Mouse (Mus musculus) intestine, postnatal 0 days (tissue): ENCODE results near the gene Gm38392. TPM values are rescaled to one million over a fixed set of nuclear protein-coding genes. Genes with fewer than 3 reads are reported as not detected.

Experiments
- ATAC-seq: fragments of 200-750 bp; cut with Nextera tagmentation; 2 replicates; pipeline ENCODE4 v1.8.0; 2017; ENCODE audit warnings: mild to moderate bottlenecking, moderate TSS enrichment, moderate library complexity
- H3K27ac ChIP-seq: fragments of 300-500 bp; sonication (generic); 2 replicates; pipeline ENCODE4 v1.5.1; 2014; ENCODE audit warnings: mild to moderate bottlenecking, low read depth, low read length, moderate library complexity
- H3K27me3 ChIP-seq: fragments of 300-500 bp; sonication (generic); replicated peaks from 2 replicates; pipeline ENCODE4 v1.6.1; 2014; ENCODE audit warnings: low read length, mixed read lengths; ENCODE audit not compliant: control insufficient read depth, insufficient read depth
- H3K36me3 ChIP-seq: fragments of 300-500 bp; sonication (generic); 2 replicates; pipeline ENCODE4 v1.6.1; 2014; ENCODE audit warnings: mild to moderate bottlenecking, moderate library complexity; ENCODE audit not compliant: control insufficient read depth, insufficient read depth
- H3K4me1 ChIP-seq: fragments of 300-500 bp; sonication (generic); replicated peaks from 2 replicates; pipeline ENCODE4 v1.6.1; 2014; ENCODE audit warnings: antibody characterized with exemption, low read length, mixed read lengths; ENCODE audit not compliant: control insufficient read depth, insufficient read depth
- H3K4me2 ChIP-seq: fragments of 300-500 bp; sonication (generic); replicated peaks from 2 replicates; pipeline ENCODE4 v1.6.1; 2014; ENCODE audit warnings: low read depth, mild to moderate bottlenecking, moderate library complexity
- H3K4me3 ChIP-seq: fragments of 300-500 bp; sonication (generic); 2 replicates; pipeline ENCODE4 v1.5.1; 2014; ENCODE audit warnings: low read depth, low read length
- H3K9ac ChIP-seq: fragments of 300-500 bp; sonication (generic); 2 replicates; pipeline ENCODE4 v1.6.1; 2014; ENCODE audit warnings: mild to moderate bottlenecking, low read depth, low read length
- H3K9me3 ChIP-seq: fragments of 300-500 bp; sonication (generic); 2 replicates; pipeline ENCODE4 v1.6.1; 2016; ENCODE audit warnings: mixed run types; ENCODE audit not compliant: control insufficient read depth
- CTCF ChIP-seq: sonication (generic); IDR thresholded peaks from 2 replicates; pipeline ENCODE4 v1.5.1; 2016; ENCODE audit warnings: low read depth, mild to moderate bottlenecking, control low read depth, antibody characterized with exemption, moderate library complexity
- WGBS: fragments of 180-500 bp; shearing (Covaris S2); extraction: QIAGEN DNeasy Blood & Tissue Kit; methylation state at CpG from one replicate; pipeline ENCODE4 v1.1.7; 2014; 5-methylcytosine and 5-hydroxymethylcytosine counted together
- polyA plus RNA-seq: library from polyadenylated mRNA; unstranded; fragments of >200 nt; fragmentation: Nextera tagmentation; extraction: Ambion mirVana; gene quantifications from 2 replicates; pipeline ENCODE4 v1.2.1, GENCODE M21; 2015

The Gm38392 gene
- polyA plus RNA-seq, 1 experiment from 2014 or later, result 0.13 TPM

GRCm38 (mm10) chr3:88214971-88215552, 71.9 kb downstream of the Gm38392 start:
- Histone ChIP-seq H3K4me1 (peaks cover 8% of the 10 kb centered on the region; the same call in 1 of the 2 replicates), H3K9me3 (no peaks in the 10 kb centered on the region), H3K27ac (no peak overlapping the region), H3K36me3 (no peaks in the 10 kb centered on the region), H3K4me3 (peak overlapping the region; percentile 38), H3K4me2 (peak overlapping the region; percentile 59), H3K9ac (no peak overlapping the region), H3K27me3 (peaks cover 94% of the 10 kb centered on the region)
- WGBS, result 1% methylated on average over 48 of the region's 48 CpGs
- ATAC-seq, result no peak
- no peak for TF ChIP-seq CTCF

- 0 out of 2 replicates have a peak, but pooled peaks have one; percentile 33 for ATAC-seq
- Histone ChIP-seq H3K4me3 (peak overlapping the region; percentile 38), H3K9ac (no peak overlapping the region), H3K36me3 (no peaks in the 10 kb centered on the region), H3K27me3 (peaks cover 94% of the 10 kb centered on the region), H3K4me1 (peaks cover 8% of the 10 kb centered on the region; the same call in 1 of the 2 replicates), H3K9me3 (no peaks in the 10 kb centered on the region), H3K27ac (no peak overlapping the region), H3K4me2 (peak overlapping the region; percentile 59)
- no peak for TF ChIP-seq CTCF
- WGBS, result 2% methylated on average over 42 of the region's 42 CpGs
Observed at GRCm38 (mm10) chr3:88214197-88214938, 72.6 kb downstream of the Gm38392 start.

GRCm38 (mm10) chr3:88213019-88213418, 74.0 kb downstream of the Gm38392 start:
- WGBS, result 4% methylated on average over 2 of the region's 2 CpGs
- Histone ChIP-seq H3K9ac (no peak overlapping the region), H3K27me3 (peaks cover 96% of the 10 kb centered on the region), H3K4me1 (peaks cover 8% of the 10 kb centered on the region; the same call in 1 of the 2 replicates), H3K9me3 (no peaks in the 10 kb centered on the region), H3K4me2 (no peak overlapping the region), H3K4me3 (no peak overlapping the region), H3K27ac (no peak overlapping the region), H3K36me3 (no peaks in the 10 kb centered on the region)
- ATAC-seq, result no peak
- no peak for TF ChIP-seq CTCF

- Histone ChIP-seq H3K4me3 (no peak overlapping the region), H3K36me3 (no peaks in the 10 kb centered on the region), H3K9me3 (no peaks in the 10 kb centered on the region), H3K4me1 (peaks cover 8% of the 10 kb centered on the region; the same call in 1 of the 2 replicates), H3K27me3 (peaks cover 98% of the 10 kb centered on the region), H3K4me2 (no peak overlapping the region), H3K27ac (no peak overlapping the region), H3K9ac (no peak overlapping the region)
- 3% methylated on average over 1 of the region's 1 CpGs for WGBS
- no peak for ATAC-seq
- no peak for TF ChIP-seq CTCF
Observed at GRCm38 (mm10) chr3:88212356-88212755, 74.7 kb downstream of the Gm38392 start.

GRCm38 (mm10) chr3:88210918-88211317, 76.1 kb downstream of the Gm38392 start:
- ATAC-seq, result no peak
- no peaks in the 10 kb centered on the region for H3K36me3 ChIP-seq
- peaks cover 98% of the 10 kb centered on the region for H3K27me3 ChIP-seq
- no peak overlapping the region for H3K4me2 ChIP-seq
- no peak overlapping the region for H3K27ac ChIP-seq
- H3K9me3 ChIP-seq, result no peaks in the 10 kb centered on the region
- H3K9ac ChIP-seq, result no peak overlapping the region
- WGBS, result 28% methylated on average over 2 of the region's 2 CpGs
- H3K4me1 ChIP-seq, result peaks cover 8% of the 10 kb centered on the region; the same call in 1 of the 2 replicates
- no peak for TF ChIP-seq CTCF
- H3K4me3 ChIP-seq, result no peak overlapping the region

- Histone ChIP-seq H3K9ac (no peak overlapping the region), H3K27ac (no peak overlapping the region), H3K4me2 (no peak overlapping the region), H3K36me3 (no peaks in the 10 kb centered on the region), H3K4me3 (no peak overlapping the region), H3K4me1 (peaks cover 3% of the 10 kb centered on the region; the same call in 1 of the 2 replicates), H3K9me3 (no peaks in the 10 kb centered on the region), H3K27me3 (peaks cover 98% of the 10 kb centered on the region)
- 36% methylated on average over 2 of the region's 2 CpGs for WGBS
- no peak for ATAC-seq
- no peak for TF ChIP-seq CTCF
Observed at GRCm38 (mm10) chr3:88210121-88210520, 76.9 kb downstream of the Gm38392 start.
